ENCODE assay signal across 8 mouse cellular contexts in genomic region chr11:83442596-83443267, GRCm38 (mm10). TPM values are rescaled to one million over a fixed set of nuclear protein-coding genes. Genes with fewer than 3 reads are reported as not detected.
DNase-seq lines count a peak whose midpoint lies in the region; ATAC-seq and TF ChIP-seq lines count a peak whose summit lies in the region.

No protein-coding gene starts in this region.

- H3K27me3 ChIP-seq in thymus, adult 2 months (ENCODE audit: control insufficient read depth, insufficient read depth, low read length): 0 out of 2 replicates have a peak, but pooled peaks cover 4% of the 10 kb centered on the region
- peaks cover 28% of the 10 kb centered on the region for H3K27me3 ChIP-seq in intestine, embryonic 16.5 days (replicated peaks; ENCODE audit: control insufficient read depth, insufficient read depth, low read length)

- H3K4me3 ChIP-seq in thymus, adult 2 months (ENCODE audit: control insufficient read depth, insufficient read depth, low read length): no peak overlapping the region
- H3K4me3 ChIP-seq in intestine, embryonic 16.5 days (ENCODE audit: low read length): peak overlapping the region; percentile 27

- no peaks in the 10 kb centered on the region for H3K9me3 ChIP-seq in intestine, embryonic 16.5 days (ENCODE audit: control insufficient read depth, low read length)

- peak; percentile 72 for DNase-seq in thymus, adult 2 months
- DNase-seq in thymus, adult 18-20 months: no peak
- DNase-seq in gastrocnemius, postnatal 25 days: peak; percentile 52
- DNase-seq in left cerebral cortex, postnatal 36 days (ENCODE audit: low spot score in 2 of 2): peak; percentile 54 to 70
- DNase-seq in mesoderm, embryonic 11.5 days (ENCODE audit: low read depth, low spot score): peak; percentile 81
- peak; percentile 76 for DNase-seq in right cerebral cortex, postnatal 14 days

- no peak for TF ChIP-seq POLR2A in thymus, adult 2 months (IDR thresholded peaks at IDR 0.05; ENCODE audit: control insufficient read depth, extremely low read depth, insufficient read depth, low read length, poor library complexity)

- H3K9ac ChIP-seq in intestine, embryonic 16.5 days (ENCODE audit: low read depth, low read length): no peak overlapping the region

- H3K4me2 ChIP-seq in intestine, embryonic 16.5 days (ENCODE audit: low read depth, low read length): peak overlapping the region; percentile 53

- no peak overlapping the region for H3K27ac ChIP-seq in thymus, adult 2 months (ENCODE audit: control insufficient read depth, insufficient read depth, low read length)
- no peak overlapping the region for H3K27ac ChIP-seq in intestine, embryonic 16.5 days (ENCODE audit: low read length)

- peaks cover 10% of the 10 kb centered on the region for H3K4me1 ChIP-seq in thymus, adult 2 months (replicated peaks; ENCODE audit: control insufficient read depth, insufficient read depth, low read length)
- H3K4me1 ChIP-seq in intestine, embryonic 16.5 days (ENCODE audit: control insufficient read depth, insufficient read depth, low read length): peaks cover 12% of the 10 kb centered on the region

- WGBS in thymus, adult 2 months: 27% methylated on average over 29 of the region's 29 CpGs
- WGBS in intestine, embryonic 16.5 days: 15% methylated on average over 29 of the region's 29 CpGs

- TF ChIP-seq CTCF in thymus, adult 2 months (IDR thresholded peaks at IDR 0.05; ENCODE audit: borderline replicate concordance, control insufficient read depth, extremely low read depth, insufficient read depth, low read length, poor library complexity): no peak

- intact Hi-C loops in left cerebral cortex, postnatal 36 days (cut with DNase I): loop anchor here (5.0 kb wide), 1 partner anchor 295 kb away; no protein-coding TSS in a partner anchor

- peak; percentile 52 for ATAC-seq in common myeloid progenitor, adult 5-6 weeks (replicated peaks; ENCODE audit: low read depth, poor library complexity, severe bottlenecking)
- 0 out of 2 replicates have a peak, but pooled peaks have one; percentile 16 for ATAC-seq in intestine, embryonic 16.5 days

- H3K36me3 ChIP-seq in thymus, adult 2 months (ENCODE audit: control insufficient read depth, insufficient read depth, low read length): no peaks in the 10 kb centered on the region
- H3K36me3 ChIP-seq in intestine, embryonic 16.5 days (ENCODE audit: control insufficient read depth, insufficient read depth, low read length): no peaks in the 10 kb centered on the region

RNA-seq across cellular contexts. Expression of gene 1700020L24Rik, which starts 5.3 kb away (rescaled TPM):
- polyA plus RNA-seq in thymus, adult 2 months (2012; rRNA removed): 1.9 and 2.0 TPM in 2 replicates
- total RNA-seq in common myeloid progenitor, adult 5-6 weeks (2017): 4.6 and 9.0 TPM in 2 replicates
- total RNA-seq in gastrocnemius, postnatal 25 days (2021): not detected
- polyA plus RNA-seq in intestine, embryonic 16.5 days (2015; fragmentation: Nextera tagmentation; extraction: Ambion mirVana): 0.97 and 1.5 TPM in 2 replicates
- under 1 TPM in 1 of 2 experiments, not detected in 1; 0.54 TPM for total RNA-seq in left cerebral cortex, postnatal 36 days (2021)

RNA-seq across cellular contexts. Expression of gene Gas2l2, which starts 13.5 kb away (rescaled TPM):
- polyA plus RNA-seq in thymus, adult 2 months (2012; rRNA removed): 0.10 and 0.12 TPM in 2 replicates
- total RNA-seq in common myeloid progenitor, adult 5-6 weeks (2017): not detected in 2 replicates
- total RNA-seq in gastrocnemius, postnatal 25 days (2021): not detected
- 0.06 and 0.13 TPM in 2 replicates for polyA plus RNA-seq in intestine, embryonic 16.5 days (2015; fragmentation: Nextera tagmentation; extraction: Ambion mirVana)
- not detected for total RNA-seq in left cerebral cortex, postnatal 36 days (2021)

RNA-seq across cellular contexts. Expression of gene Mmp28, which starts 20.1 kb away (rescaled TPM):
- polyA plus RNA-seq in thymus, adult 2 months (2012; rRNA removed): 6.0 and 8.2 TPM in 2 replicates
- 0.37 and 0.92 TPM in 2 replicates for total RNA-seq in common myeloid progenitor, adult 5-6 weeks (2017)
- 1 to 10 TPM; 2.5 to 4.5 TPM for total RNA-seq in gastrocnemius, postnatal 25 days (2021)
- 1.3 and 2.0 TPM in 2 replicates for polyA plus RNA-seq in intestine, embryonic 16.5 days (2015; fragmentation: Nextera tagmentation; extraction: Ambion mirVana)
- total RNA-seq in left cerebral cortex, postnatal 36 days (2021): 1 to 10 TPM; 3.5 to 5.1 TPM

RNA-seq across cellular contexts. Expression of gene Taf15, which starts 30.2 kb away (rescaled TPM):
- polyA plus RNA-seq in thymus, adult 2 months (2012; rRNA removed): 17.1 and 20.0 TPM in 2 replicates
- 41.6 and 73.3 TPM in 2 replicates for total RNA-seq in common myeloid progenitor, adult 5-6 weeks (2017)
- total RNA-seq in gastrocnemius, postnatal 25 days (2021): 10 to 100 TPM; 20.2 to 24.3 TPM
- polyA plus RNA-seq in intestine, embryonic 16.5 days (2015; fragmentation: Nextera tagmentation; extraction: Ambion mirVana): 8.3 and 10.0 TPM in 2 replicates
- total RNA-seq in left cerebral cortex, postnatal 36 days (2021): 10 to 100 TPM; 44.2 to 72.7 TPM

RNA-seq across cellular contexts. Expression of gene Rasl10b, which starts 33.8 kb away (rescaled TPM):
- 1.2 and 5.3 TPM in 2 replicates for polyA plus RNA-seq in thymus, adult 2 months (2012; rRNA removed)
- total RNA-seq in common myeloid progenitor, adult 5-6 weeks (2017): not detected in 2 replicates
- total RNA-seq in gastrocnemius, postnatal 25 days (2021): under 1 TPM; 0.32 to 0.59 TPM
- 0.39 and 0.50 TPM in 2 replicates for polyA plus RNA-seq in intestine, embryonic 16.5 days (2015; fragmentation: Nextera tagmentation; extraction: Ambion mirVana)
- 100 to 1,000 TPM; 255 to 263 TPM for total RNA-seq in left cerebral cortex, postnatal 36 days (2021)

Comparison
In these comparisons a context has a peak if more than half of its experiments do, and no peak if none do; other contexts are left out.
1. DNase-seq: peak in thymus, adult 2 months (single experiment), gastrocnemius, postnatal 25 days (single experiment), left cerebral cortex, postnatal 36 days (2 of 2), mesoderm, embryonic 11.5 days (single experiment) and right cerebral cortex, postnatal 14 days (single experiment); none in thymus, adult 18-20 months (0 of 2).